Mouse (Mus musculus): ENCODE results near the gene Pla2g4d.

Pla2g4d gene

DNA sequence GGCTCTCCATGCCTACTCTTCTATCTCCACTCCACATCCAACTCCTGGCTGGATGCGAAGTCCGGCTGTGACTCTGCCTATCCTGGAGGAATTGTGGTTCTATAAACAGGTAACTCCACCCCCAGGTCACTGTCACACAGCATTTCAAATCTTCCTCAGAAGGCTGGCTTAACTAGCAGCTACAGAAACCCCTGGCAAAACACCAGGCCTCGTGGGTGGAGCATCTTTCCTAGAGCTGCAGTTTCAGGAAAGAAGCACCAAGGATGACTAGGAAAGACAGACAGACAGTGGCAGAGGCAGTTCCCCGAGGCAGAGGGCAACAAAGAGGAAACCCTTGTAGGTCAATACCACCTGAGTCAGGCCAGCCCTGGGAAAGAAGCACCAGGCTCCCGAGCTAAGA is at the start of gene Pla2g4d:
Pla2g4d (minus strand) TSS at position 203 of the 400 bp plus-strand sequence.
- DNase-seq (ENCODE audit: low read depth, low spot score): no peak

DNA sequence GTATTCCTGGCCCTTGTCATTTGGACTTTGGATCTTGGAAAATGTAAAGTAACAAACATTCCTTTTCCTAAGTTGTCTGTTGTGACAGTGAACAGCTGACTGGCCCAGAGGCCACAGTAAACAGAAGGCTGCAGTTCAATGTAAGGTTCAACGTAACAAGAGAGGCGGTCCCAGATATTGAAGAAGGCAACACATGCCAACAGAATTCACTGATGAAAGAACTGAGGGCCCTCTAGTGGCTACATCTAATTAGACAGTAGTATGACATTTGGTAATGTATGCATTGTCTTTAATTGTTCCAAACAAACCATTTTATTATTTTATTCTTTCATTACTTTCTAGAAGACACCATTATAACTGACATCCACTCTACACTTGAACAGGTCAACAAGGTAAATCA is 48.9 kb upstream of the Pla2g4d start:
- DNase-seq (ENCODE audit: low read depth, low spot score): no peak

DNA sequence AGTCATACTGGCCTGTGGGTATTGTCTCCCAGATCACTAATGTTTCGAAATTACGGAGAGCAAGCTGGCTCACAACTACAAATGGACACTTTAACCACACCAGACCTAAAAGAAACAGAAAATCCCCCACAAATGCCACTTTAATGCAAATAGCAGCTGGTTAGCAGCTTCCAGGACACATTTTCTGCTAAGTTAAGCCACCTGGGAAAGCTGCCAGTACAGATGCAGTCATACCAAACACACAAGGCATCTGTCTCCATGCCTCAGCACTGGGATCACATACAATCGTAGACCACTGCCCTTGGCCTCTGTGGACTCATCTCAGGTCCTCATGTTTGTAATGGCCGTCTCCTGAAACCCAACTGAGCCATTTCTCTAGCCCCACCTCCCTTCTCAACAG is 42.6 kb upstream of the Pla2g4d start:
- no peak for DNase-seq (ENCODE audit: low read depth, low spot score)

DNA sequence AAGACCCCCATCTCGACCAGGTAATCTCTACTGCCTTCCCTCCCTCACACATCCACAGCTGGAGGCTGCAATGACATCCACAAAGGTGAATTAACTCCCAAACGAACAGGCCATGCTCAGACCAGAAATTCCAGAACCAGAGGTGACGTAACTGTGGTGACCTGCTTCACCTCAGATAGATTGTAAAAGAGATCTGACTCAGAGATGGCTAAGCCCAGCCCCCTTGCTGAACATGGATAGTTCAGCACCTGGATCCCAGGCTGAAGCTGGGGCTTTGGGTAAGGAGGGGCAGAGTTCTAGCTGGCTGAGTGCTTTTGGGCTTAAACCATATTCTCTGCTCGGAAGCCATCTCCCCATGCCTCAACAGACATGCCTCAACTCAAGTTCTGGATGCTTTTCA is 26.1 kb upstream of the Pla2g4d start:
- DNase-seq (ENCODE audit: low read depth, low spot score): no peak

DNA sequence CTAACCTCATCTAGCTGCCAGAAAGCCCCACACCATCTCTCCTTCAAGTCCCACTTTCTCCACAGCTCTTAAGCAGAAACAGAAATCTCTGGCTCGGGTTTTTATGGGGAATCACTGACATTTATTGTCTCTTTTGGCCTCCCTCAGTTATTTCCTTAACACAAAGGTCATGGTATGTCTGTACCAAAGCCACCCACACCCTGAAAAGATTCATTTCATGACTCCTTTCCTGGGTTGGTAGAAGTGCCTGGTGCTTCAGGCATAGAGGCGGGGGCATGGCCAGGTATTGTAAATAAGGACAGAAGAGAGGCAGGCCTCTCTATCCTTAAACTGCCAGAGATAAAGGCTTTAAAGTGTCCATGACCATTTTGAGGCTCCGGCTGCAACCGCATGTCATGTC is 25.5 kb upstream of the Pla2g4d start:
- no peak for DNase-seq (ENCODE audit: low read depth, low spot score)

DNA sequence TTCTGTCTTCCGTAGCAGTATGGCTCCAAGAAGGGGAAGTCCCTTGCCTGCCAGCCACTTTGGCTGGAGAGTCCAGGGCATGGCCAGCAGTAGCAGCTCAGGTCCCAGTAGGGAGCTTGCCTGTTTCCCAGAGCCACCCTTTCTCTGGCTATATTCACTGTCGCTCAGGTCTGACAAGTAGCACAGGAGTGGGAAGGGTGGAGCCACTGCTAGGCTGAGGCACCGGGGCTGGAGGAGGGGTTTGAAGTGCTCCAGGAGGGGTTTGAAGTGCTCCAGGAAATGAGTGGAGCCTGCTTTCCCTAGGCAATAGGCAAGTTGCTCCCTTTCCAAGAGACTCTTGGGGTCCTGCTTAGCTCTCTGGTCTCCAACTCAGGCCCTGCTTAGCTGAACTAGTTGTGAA is 25.0 kb upstream of the Pla2g4d start, which contains the start of gene Pla2g4f:
Pla2g4f (minus strand) TSS at position 190 of the 400 bp plus-strand sequence.
- DNase-seq (ENCODE audit: low read depth, low spot score): no peak

DNA sequence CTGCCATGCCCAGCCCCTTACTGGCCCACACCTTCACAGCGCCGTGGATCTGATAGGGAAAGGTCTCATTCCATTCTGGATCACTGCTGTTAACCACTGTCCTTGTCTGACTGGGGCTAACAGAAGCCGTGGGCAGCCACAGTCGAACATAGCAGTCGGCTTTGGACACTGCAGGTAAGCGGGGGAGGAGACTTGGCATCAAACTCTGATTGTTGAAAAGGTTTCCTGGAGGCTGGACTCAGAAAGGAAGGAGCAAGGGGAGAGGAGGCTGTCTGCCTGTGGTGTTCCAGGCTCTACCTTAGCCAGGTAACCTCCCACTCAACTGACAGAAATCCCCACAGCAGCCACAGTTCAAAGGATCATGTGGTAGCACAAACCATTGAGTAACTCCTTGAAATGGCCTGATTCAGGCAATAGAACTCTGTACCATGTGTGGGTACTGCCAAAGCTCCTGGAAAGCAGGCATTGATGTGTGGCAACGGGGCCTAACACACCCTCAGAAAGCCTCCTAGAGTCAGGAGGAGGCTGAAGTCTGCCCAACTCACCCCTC is 23.4 kb upstream of the Pla2g4d start:
- DNase-seq (ENCODE audit: low read depth, low spot score): no peak

DNA sequence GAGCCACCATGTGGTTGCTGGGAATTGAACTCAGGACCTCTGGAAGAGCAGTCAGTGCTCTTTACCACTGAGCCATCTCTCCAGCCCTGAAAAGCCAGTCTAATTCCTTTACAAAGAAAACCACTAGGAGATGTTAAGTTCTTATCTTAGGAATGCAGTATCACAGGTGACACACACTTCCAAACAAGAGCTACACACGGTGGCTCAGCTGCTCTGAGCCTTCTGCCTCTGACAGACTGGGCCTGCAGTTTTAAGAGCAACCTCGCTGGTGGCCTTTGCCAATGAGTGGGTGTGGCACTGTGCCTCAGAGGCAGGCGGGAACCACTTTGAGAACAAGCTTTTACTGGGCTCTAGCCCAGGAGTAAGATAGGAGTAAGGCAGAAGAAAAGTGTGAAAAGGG is 15.1 kb upstream of the Pla2g4d start:
- DNase-seq (ENCODE audit: low read depth, low spot score): no peak

DNA sequence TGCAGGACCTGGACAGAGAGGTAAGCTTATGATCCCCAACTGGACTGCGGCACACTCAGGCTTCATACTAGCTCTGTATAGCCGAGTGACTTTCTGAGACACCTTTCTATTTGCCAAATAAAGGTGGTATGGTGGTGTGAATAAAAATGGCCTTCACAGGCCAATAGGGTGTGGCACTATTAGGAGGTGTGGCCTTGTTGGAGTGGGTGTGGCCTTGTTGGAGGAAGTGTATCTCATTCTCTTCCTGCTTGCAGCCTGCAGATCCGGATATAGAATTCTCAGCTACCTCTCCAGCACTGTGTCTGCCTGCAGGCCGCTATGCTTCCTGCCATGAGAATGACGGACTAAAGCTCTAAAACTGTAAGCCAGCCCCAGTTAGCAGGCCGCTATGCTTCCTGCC is 12.1 kb upstream of the Pla2g4d start:
- DNase-seq (ENCODE audit: low read depth, low spot score): no peak

DNA sequence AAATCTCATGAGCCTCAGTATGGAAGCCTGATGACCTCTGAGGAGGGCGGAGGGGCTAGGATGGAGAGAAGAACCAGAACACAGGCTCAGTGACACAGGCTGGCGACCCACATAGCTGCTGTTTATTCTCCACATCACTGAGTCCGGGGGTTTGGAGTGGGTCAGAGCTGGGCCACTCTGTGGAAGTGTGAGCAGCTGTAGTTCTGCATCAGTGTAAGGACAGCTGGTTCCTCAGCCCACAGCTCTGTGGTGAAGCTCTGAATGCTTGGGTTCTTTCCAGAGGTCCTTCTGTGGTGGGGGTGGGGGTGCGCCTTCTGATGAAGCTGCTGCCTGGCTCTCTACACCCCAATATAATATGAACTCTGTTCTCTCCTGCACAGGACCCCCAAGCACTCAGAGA is 10.9 kb upstream of the Pla2g4d start:
- DNase-seq (ENCODE audit: low read depth, low spot score): no peak

DNA sequence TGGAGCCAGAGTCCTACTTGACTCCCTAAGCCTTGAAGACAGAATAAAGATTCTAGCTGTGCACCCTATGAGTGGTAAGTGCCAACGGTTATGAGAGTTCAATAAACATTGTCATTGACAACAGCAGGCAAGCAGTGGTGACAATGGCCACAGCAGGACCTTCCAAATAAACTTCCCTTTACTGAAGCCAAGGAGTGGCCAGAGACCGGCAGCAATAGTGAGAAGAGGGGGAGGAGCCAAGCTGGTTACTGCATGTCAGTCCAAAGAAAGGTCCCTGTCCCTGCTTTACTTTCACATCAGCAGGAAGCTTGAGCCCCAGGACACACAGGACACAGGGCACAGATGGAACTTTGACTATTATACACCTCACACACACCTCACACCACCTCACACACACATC is 7.2 kb upstream of the Pla2g4d start:
- no peak for DNase-seq (ENCODE audit: low read depth, low spot score)

DNA sequence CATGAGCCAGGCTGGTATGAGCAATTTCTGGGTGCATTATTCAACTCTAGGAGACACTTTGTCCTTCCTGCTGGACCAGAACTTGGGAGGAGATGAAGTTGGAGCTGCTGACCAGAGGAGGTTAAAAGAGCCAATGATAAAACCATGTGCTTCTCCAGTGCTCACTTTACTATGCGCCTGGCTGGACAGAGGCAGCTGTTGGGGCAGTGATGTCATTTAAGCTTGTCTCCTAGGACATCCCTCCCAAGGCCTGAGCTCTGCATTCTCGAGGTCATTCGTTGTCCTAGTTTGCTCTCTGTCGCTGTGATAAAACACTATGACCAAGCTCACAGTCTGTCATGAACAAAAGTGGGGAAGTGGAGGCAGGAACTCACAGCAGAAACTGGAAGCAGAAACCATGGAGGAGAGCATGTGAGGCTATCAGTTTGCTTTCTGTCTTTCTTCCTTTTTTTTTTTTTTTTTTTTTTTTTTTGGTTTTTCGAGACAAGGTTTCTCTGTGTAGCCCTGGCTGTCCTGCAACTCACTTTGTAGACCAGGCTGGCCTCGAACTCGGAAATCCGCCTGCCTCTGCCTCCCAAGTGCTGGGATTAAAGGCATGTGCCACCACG is 2.6 kb upstream of the Pla2g4d start:
- no peak for DNase-seq (ENCODE audit: low read depth, low spot score)

DNA sequence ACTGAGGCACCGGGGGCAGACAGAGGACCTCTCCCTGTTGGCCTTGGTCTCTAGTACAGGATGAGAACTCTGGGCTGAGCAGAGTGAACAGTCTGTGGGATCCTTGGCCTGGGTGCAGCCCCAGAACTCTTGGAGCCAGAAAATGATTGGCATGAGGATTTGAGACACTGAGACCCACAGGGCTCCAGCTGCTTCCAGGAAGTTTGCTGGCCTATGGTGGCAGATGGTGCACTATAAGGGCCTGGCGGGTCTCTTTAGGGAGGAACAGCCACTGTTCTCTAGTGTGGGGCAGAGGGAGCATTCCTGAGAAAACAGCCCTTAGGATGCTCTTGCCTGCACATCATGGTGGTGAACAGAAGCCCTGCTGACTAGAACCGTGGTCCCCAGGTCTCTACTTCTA is 596 bp downstream of the Pla2g4d start:
- DNase-seq (ENCODE audit: low read depth, low spot score): no peak

DNA sequence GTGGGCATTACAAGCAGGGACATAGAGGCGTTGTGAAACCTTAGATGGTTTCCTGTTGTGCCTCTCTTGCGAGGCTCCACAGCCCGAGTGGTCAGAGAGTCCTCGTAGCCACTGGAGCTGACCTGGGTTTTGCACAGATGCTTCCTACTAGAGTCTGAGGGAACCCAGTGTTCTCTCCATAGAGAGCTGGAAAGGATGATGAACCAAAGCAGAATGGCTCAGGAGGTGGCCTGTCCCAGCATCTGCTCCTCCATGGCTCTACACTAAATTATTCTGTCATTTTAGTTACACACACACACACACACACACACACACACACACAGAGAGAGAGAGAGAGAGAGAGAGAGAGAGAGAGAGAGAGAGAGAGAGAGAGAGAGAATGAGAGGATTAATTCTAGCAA is 3.4 kb downstream of the Pla2g4d start:
- no peak for DNase-seq (ENCODE audit: low read depth, low spot score)

DNA sequence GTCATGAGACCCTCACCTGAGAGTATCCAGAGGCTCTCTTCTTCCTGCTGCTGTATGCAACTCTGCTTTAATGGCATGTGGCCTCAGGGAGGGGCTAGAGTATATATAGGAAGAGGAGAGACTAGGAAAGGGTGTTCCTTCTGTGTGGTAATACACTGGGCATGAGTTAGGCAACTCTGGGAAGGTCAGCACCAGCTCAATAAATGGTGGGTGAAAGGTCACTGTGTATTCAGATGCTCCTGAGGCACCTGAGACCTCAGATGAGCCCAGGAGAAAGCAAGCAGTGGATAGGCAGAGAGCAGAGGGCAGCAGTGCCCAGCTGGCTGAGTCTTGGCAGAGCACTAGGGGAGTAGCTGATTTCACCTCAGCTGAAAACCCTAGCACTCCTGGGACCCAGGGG is 4.3 kb downstream of the Pla2g4d start:
- no peak for DNase-seq (ENCODE audit: low read depth, low spot score)

DNA sequence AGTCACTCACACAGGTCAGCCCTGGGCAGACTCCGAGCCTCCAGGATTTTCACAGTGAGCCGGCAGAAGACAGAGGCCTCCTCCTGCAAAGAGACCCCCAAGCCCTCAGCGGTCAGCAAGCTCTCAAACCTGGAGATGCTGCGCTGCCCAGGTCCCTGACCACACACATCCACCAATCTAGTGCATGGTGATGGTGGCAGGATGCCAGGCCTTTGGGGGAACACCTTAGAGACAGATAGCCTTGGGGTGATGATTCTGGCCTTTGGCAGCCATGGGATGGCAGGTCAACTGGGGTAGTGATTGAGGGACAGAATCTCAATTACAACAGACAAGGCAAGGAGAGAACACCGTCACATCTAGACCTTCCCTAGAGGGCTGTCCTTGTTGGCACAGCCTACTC is 4.9 kb downstream of the Pla2g4d start:
- no peak for DNase-seq (ENCODE audit: low read depth, low spot score)

DNA sequence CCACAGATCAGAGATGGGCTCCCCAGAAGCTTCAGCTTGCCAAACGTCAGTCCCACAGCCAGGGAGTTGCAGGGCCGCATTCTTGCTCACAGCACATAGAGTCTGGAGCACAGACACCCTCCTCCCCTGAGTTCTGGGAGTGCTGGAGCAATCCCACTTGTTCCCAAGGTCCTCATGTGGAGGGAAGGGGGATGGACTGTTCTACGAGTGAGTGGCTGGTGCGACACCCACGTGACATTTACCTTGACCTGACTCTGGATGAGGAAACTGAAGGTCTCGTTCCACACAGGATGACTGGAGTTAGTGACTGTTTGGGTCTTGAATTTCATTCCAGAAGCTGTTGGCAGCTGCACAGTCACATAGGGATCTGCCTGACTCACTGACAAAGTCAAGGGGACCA is 5.4 kb downstream of the Pla2g4d start:
- no peak for DNase-seq (ENCODE audit: low read depth, low spot score)

DNA sequence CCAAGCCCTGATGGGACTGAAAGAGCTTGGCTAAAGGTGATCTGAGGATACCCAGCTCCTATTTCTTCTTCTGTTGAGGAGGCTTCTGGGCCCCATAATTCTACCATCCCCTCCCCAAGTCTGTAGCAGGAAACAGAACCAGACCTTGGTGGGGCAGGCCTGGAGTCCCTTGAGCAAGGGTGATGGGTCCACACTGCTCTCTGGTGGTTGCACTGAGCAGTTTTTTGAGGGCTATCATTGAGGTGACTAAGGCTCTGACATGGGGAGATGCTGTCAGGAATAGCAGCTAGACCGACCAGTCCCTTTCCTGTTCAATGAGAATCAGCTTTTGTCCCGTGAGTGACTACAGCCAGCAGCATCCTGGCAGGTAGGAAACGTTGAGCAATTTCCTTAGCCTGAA is 7.8 kb downstream of the Pla2g4d start:
- no peak for DNase-seq (ENCODE audit: low read depth, low spot score)

DNA sequence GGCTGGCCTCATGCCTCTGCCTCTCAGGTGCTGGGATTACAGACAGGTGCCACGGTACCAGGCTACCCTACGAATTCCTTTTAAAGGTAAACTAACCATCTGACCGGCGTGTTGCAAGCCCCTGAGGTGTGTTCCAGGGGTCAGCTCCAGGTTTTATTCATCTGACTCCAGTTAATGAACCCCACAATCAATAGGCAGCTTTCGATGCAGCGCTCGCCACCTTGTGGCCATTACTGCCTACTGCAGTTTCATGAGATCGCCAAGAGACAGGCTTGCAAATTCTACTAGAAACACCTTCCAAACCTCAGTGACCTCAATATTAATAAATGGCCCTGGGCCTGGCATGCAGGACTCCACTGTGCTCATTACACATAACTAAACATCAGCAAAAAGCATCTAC is 9.0 kb downstream of the Pla2g4d start:
- DNase-seq (ENCODE audit: low read depth, low spot score): peak; percentile 41

DNA sequence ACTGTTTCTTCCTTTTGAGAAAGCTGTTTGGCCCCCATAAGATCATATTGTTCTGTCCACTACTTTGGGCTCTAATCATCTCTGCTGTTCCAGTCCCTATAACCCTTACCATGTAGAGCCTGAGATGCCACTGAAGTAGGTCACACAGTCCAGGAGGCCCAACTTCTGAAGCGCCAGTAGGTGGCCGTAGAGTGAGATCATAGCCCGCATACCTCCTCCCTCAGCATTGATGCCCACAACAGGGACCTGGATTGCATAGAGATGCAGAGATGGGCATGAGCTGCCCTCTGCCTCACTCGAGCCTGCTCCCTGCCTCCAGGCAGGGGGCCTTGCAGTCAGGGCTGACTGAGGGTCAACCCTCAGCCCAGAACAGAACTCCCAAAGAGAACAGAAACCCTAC is 12.0 kb downstream of the Pla2g4d start:
- DNase-seq (ENCODE audit: low read depth, low spot score): no peak

DNA sequence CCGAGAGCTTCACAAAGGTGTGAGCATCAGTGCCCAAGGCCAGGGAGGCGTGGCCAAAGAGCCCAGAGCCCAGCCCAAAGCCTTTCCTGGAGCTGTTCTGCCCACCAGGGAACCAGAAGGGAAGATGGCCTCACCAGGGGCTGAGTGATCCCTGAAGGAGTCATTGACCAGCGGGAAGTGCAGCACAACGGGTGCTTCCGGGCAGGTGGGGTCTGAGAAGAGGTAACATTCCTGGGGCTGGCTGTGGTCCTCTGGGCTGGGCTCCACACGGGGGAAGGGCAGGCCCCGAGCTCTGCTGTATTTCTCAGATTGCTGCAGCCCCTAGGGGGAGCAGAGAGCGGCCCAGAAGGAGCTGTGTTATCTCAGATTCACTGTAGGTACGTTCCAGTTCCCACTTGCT is 20.4 kb downstream of the Pla2g4d start:
- no peak for DNase-seq (ENCODE audit: low read depth, low spot score)

DNA sequence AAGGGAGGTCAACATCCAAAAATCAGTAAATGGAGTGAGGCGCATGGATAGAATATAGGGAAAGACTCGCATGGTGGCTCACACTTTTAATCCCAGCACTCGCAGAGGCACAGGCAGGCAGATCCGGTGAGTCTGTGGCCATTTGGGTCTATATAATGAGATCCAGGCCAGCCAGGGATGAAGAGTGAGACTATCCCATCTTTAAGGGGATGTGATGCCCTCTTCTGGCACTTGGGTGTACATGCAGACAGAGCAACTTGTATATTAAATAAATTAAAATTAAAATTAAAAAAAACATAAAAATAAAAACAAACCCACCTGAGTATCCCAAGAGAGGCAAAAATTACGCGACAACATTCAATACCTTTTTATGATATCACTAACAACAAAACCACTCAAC is 23.5 kb downstream of the Pla2g4d start:
- DNase-seq (ENCODE audit: low read depth, low spot score): no peak

DNA sequence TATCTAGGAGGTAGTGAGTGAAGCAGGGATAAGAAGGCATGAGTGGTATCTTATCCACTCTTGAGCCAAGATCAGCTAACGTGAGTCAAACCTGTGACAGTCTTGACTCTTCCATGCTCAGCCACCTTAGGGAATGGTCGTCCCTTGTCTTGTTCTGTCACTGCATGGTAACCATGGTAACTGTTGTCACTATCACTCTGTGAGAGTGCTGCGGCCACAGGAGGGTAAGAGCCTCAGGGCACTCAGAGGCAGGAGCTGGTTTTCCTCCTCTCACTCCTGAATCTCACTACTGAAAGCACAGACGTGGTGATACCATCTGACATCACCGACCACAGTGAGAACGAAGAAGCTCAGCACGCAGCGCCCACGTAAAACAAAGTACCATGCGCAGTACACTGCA is 24.1 kb downstream of the Pla2g4d start:
- no peak for DNase-seq (ENCODE audit: low read depth, low spot score)

DNA sequence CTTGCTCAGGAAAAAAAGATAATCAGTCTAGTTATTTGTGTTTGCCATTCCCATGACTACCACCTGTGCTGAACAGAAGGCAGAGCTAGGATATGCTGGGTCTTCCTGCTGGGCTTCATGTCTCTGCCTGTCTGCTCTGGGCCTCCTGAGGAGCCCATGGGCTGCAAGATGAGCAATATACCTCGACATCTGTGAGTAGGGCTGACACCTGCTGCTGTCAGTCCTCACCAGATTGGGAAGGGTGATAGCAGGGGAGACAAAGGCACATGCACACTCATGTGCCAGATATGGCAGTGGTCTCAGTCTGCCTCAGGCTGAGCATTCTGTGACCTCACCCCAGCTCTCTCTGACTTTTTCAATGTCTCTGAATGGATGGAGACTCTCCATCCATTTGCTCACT is 26.1 kb downstream of the Pla2g4d start:
- no peak for DNase-seq (ENCODE audit: low read depth, low spot score)
